Comparison of ENCODE assay signal across 25 mouse cellular contexts in genomic region chr17:24796969-24797368, GRCm38 (mm10). TPM values are rescaled to one million over a fixed set of nuclear protein-coding genes. Genes with fewer than 3 reads are reported as not detected.
"Had no signal": no experiment of that assay in that cellular context is flagged by ENCODE, and none has a peak within 500 bp of the region (broad histone marks: within the 10 kb centered on the region; RNA-seq: fewer than 3 reads in every experiment).

No protein-coding gene starts in this region.

- H3K27ac ChIP-seq: limb, embryonic 10.5 days; limb, embryonic 13.5 days; liver, embryonic 13.5 days; midbrain, embryonic 10.5 days; midbrain, embryonic 13.5 days had no signal

- H3K4me3 ChIP-seq: limb, embryonic 10.5 days; limb, embryonic 13.5 days; liver, embryonic 13.5 days; megakaryocyte, embryonic 14.5 days; midbrain, embryonic 10.5 days; midbrain, embryonic 13.5 days had no signal

- H3K36me3 ChIP-seq: limb, embryonic 10.5 days; limb, embryonic 13.5 days; liver, embryonic 13.5 days; midbrain, embryonic 10.5 days; midbrain, embryonic 13.5 days had no signal

- ATAC-seq: midbrain, embryonic 13.5 days; midbrain, embryonic 16.5 days had no signal

- H3K4me1 ChIP-seq: limb, embryonic 13.5 days; midbrain, embryonic 10.5 days; midbrain, embryonic 13.5 days had no signal

- H3K27me3 ChIP-seq: limb, embryonic 13.5 days; midbrain, embryonic 13.5 days had no signal

- H3K9me3 ChIP-seq: limb, embryonic 10.5 days; limb, embryonic 13.5 days; liver, embryonic 13.5 days; megakaryocyte, embryonic 14.5 days; midbrain, embryonic 10.5 days; midbrain, embryonic 13.5 days had no signal

- DNase-seq: kidney, adult 8-10 months; kidney, postnatal 14 days; kidney, postnatal 4 days; liver; liver, embryonic 13.5 days; lung, adult 2 months; lung, postnatal 14 days; thymus, adult 18-20 months; thymus, postnatal 36 days had no signal

- H3K9ac ChIP-seq: limb, embryonic 13.5 days; liver, embryonic 13.5 days; midbrain, embryonic 13.5 days had no signal

RNA-seq across cellular contexts. Expression of gene Meiob, which starts 7.1 kb away (rescaled TPM):
- total RNA-seq: layer of hippocampus, adult 18-20 months; layer of hippocampus, postnatal 14 days; left cerebral cortex, adult 18-20 months; left cerebral cortex, postnatal 25 days; monocyte, adult 5-6 weeks had no signal
- polyA plus RNA-seq: limb, embryonic 10.5 days; limb, embryonic 13.5 days; lung, adult 2 months; lung, embryonic 16.5 days; midbrain, embryonic 13.5 days; midbrain, embryonic 16.5 days; neural tube, embryonic 11.5 days; neural tube, embryonic 14.5 days; small intestine, adult 2 months; spleen, adult 2 months had no signal

RNA-seq across cellular contexts. Expression of gene Hs3st6, which starts 44.2 kb away (rescaled TPM):
- total RNA-seq: layer of hippocampus, postnatal 14 days; monocyte, adult 5-6 weeks had no signal
- polyA plus RNA-seq: liver, embryonic 13.5 days; midbrain, embryonic 16.5 days; neural tube, embryonic 14.5 days had no signal
